8 mouse cellular contexts compared by ENCODE assay signal in the genomic region with DNA sequence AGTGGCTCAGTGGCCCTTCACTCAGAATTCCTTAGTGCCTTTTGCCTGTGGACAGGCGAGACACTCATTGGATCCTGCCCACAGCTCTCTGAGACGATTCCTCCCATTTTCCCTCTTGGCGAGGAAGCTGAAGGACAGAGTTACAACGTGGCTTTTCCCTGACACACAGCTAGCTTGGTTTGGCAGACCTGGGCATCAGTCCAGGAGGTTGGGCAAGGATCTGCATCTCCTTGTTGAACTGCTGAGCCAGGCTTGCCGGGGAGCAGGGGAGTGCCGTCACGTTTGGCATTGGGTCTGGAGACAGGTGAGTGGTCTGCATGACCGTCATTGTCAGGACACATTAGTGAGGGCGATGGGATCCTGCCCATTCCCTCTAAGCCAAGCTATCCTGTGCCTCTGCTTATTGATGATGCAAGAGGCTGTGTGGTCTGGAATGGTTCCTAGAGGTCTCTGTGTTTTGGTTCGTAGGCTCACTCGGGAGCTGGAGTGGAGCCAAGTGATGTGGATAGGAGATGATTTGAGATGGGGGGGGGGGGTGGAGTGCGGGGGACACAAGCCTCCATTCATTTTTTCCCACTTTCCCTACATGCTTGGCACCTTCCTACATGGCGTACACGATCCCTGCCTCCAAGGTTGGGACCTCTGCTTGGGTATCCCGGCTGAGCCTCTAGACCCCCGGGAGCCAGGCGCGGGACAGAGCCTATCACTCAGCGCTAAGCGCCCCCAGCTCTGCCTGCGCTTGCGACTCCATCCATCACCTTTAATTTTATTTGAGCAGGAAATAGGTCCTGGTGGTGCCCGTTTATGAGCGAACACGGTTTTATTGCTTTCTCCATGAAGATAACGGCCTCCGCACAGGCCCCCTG. TPM values are rescaled to one million over a fixed set of nuclear protein-coding genes. Genes with fewer than 3 reads are reported as not detected.
A peak's percentile ranks its signal among the peaks of the same experiment; 100 is the strongest.
DNase-seq lines count a peak whose midpoint lies in the region; ATAC-seq and TF ChIP-seq lines count a peak whose summit lies in the region.

No protein-coding gene starts in this region.

- no peak overlapping the region for H3K27ac ChIP-seq in hindbrain, embryonic 14.5 days
- no peak overlapping the region for H3K27ac ChIP-seq in hindbrain, embryonic 10.5 days
- no peak overlapping the region for H3K27ac ChIP-seq in stomach, embryonic 16.5 days (ENCODE audit: low read length)
- H3K27ac ChIP-seq in stomach, postnatal 0 days (replicated peaks), result no peak overlapping the region

- no peaks in the 10 kb centered on the region for H3K9me3 ChIP-seq in hindbrain, embryonic 14.5 days (ENCODE audit: control insufficient read depth, low read length)
- H3K9me3 ChIP-seq in hindbrain, embryonic 10.5 days, result no peaks in the 10 kb centered on the region
- no peaks in the 10 kb centered on the region for H3K9me3 ChIP-seq in stomach, embryonic 16.5 days (replicated peaks; ENCODE audit: control insufficient read depth, low read length)
- H3K9me3 ChIP-seq in stomach, postnatal 0 days (ENCODE audit: control insufficient read depth, low read length), result no peaks in the 10 kb centered on the region

- TF ChIP-seq EP300 in stomach, postnatal 0 days (optimal IDR thresholded peaks at IDR 0.05), result no peak

- 63% methylated on average over 27 of the region's 27 CpGs for WGBS in hindbrain, embryonic 14.5 days
- WGBS in hindbrain, embryonic 10.5 days, result 85% methylated on average over 27 of the region's 27 CpGs
- 61% methylated on average over 27 of the region's 27 CpGs for WGBS in stomach, embryonic 16.5 days
- 56% methylated on average over 27 of the region's 27 CpGs for WGBS in stomach, postnatal 0 days

- H3K36me3 ChIP-seq in hindbrain, embryonic 14.5 days (replicated peaks; ENCODE audit: control insufficient read depth, insufficient read depth), result no peaks in the 10 kb centered on the region
- H3K36me3 ChIP-seq in hindbrain, embryonic 10.5 days, result no peaks in the 10 kb centered on the region
- H3K36me3 ChIP-seq in stomach, embryonic 16.5 days (ENCODE audit: control insufficient read depth, insufficient read depth, low read length), result no peaks in the 10 kb centered on the region
- no peaks in the 10 kb centered on the region for H3K36me3 ChIP-seq in stomach, postnatal 0 days (ENCODE audit: control insufficient read depth, insufficient read depth, low read length)

- H3K4me2 ChIP-seq in hindbrain, embryonic 14.5 days (replicated peaks), result no peak overlapping the region
- 0 out of 2 replicates have a peak overlapping the region, but pooled peaks have one; percentile 5 for H3K4me2 ChIP-seq in stomach, embryonic 16.5 days (ENCODE audit: low read depth, low read length)
- no peak overlapping the region for H3K4me2 ChIP-seq in stomach, postnatal 0 days (replicated peaks; ENCODE audit: low read depth)

- H3K27me3 ChIP-seq in hindbrain, embryonic 14.5 days (ENCODE audit: control insufficient read depth, insufficient read depth, low read length), result no peaks in the 10 kb centered on the region
- no peaks in the 10 kb centered on the region for H3K27me3 ChIP-seq in hindbrain, embryonic 10.5 days (ENCODE audit: insufficient read depth, poor library complexity, severe bottlenecking)
- H3K27me3 ChIP-seq in stomach, embryonic 16.5 days (ENCODE audit: control insufficient read depth, insufficient read depth, low read length), result no peaks in the 10 kb centered on the region
- no peaks in the 10 kb centered on the region for H3K27me3 ChIP-seq in stomach, postnatal 0 days (ENCODE audit: control insufficient read depth, insufficient read depth, low read length)

- TF ChIP-seq CTCF in stomach, postnatal 0 days (IDR thresholded peaks at IDR 0.05; ENCODE audit: low read depth), result no peak

- no peak overlapping the region for H3K4me3 ChIP-seq in hindbrain, embryonic 14.5 days (replicated peaks; ENCODE audit: low read length)
- H3K4me3 ChIP-seq in hindbrain, embryonic 10.5 days, result no peak overlapping the region
- H3K4me3 ChIP-seq in stomach, embryonic 16.5 days (replicated peaks; ENCODE audit: low read length), result no peak overlapping the region
- H3K4me3 ChIP-seq in stomach, postnatal 0 days (ENCODE audit: low read depth, low read length), result no peak overlapping the region

- ATAC-seq in hindbrain, embryonic 14.5 days (ENCODE audit: low FRiP score), result peak; percentile 57; the same call in 1 of the 2 replicates
- ATAC-seq in stomach, embryonic 16.5 days (ENCODE audit: insufficient read depth, low FRiP score), result no peak
- no peak for ATAC-seq in stomach, postnatal 0 days (ENCODE audit: low FRiP score, low TSS enrichment)
- no peak for ATAC-seq in granulocyte monocyte progenitor cell, adult 5-6 weeks (replicated peaks; ENCODE audit: poor library complexity, severe bottlenecking)

- DNase-seq in hindbrain, embryonic 14.5 days (ENCODE audit: low spot score), result no peak
- no peak for DNase-seq in hindbrain, embryonic 10.5 days (ENCODE audit: low spot score)
- DNase-seq in stomach, postnatal 0 days (ENCODE audit: low spot score), result no peak
- DNase-seq in cerebellum, postnatal 36 days, result peak; percentile 37 to 45
- no peak for DNase-seq in spleen, adult 12 weeks (ENCODE audit: low spot score)
- DNase-seq in spleen, postnatal 14 days (ENCODE audit: low spot score in 2 of 2), result no peak

- peaks cover 9% of the 10 kb centered on the region; the same call in 1 of the 2 replicates for H3K4me1 ChIP-seq in hindbrain, embryonic 14.5 days (replicated peaks; ENCODE audit: control insufficient read depth, insufficient read depth, low read length)
- no peaks in the 10 kb centered on the region for H3K4me1 ChIP-seq in hindbrain, embryonic 10.5 days (replicated peaks)
- H3K4me1 ChIP-seq in stomach, embryonic 16.5 days (ENCODE audit: control insufficient read depth, insufficient read depth, low read length), result no peaks in the 10 kb centered on the region
- H3K4me1 ChIP-seq in stomach, postnatal 0 days (replicated peaks; ENCODE audit: control insufficient read depth, insufficient read depth), result no peaks in the 10 kb centered on the region

- H3K9ac ChIP-seq in hindbrain, embryonic 14.5 days, result no peak overlapping the region
- no peak overlapping the region for H3K9ac ChIP-seq in stomach, embryonic 16.5 days (ENCODE audit: low read length)
- H3K9ac ChIP-seq in stomach, postnatal 0 days (ENCODE audit: low read length), result no peak overlapping the region

RNA-seq across cellular contexts. Expression of gene Glp1r, which starts 9.5 kb away (rescaled TPM):
- 0.85 and 0.96 TPM in 2 replicates for polyA plus RNA-seq in hindbrain, embryonic 14.5 days (2014; fragmentation: Nextera tagmentation; extraction: Ambion mirVana)
- 0.05 and 0.09 TPM in 2 replicates for polyA plus RNA-seq in hindbrain, embryonic 10.5 days (2016; fragmentation: Nextera tagmentation; extraction: Ambion mirVana)
- polyA plus RNA-seq in stomach, embryonic 16.5 days (2015; fragmentation: Nextera tagmentation; extraction: Ambion mirVana), result 0.19 and 0.21 TPM in 2 replicates
- polyA plus RNA-seq in stomach, postnatal 0 days (2015; fragmentation: Nextera tagmentation; extraction: Ambion mirVana), result 0.13 and 0.18 TPM in 2 replicates
- total RNA-seq in granulocyte monocyte progenitor cell, adult 5-6 weeks (2014; fragmentation: Nextera tagmentation), result not detected in 2 replicates
- not detected in 2 replicates for total RNA-seq in granulocyte monocyte progenitor cell, adult 5-6 weeks (2017)

RNA-seq across cellular contexts. Expression of gene Umodl1, which starts 43.3 kb away (rescaled TPM):
- 0.17 TPM in 1 of 2 replicates, not detected in the other for polyA plus RNA-seq in hindbrain, embryonic 14.5 days (2014; fragmentation: Nextera tagmentation; extraction: Ambion mirVana)
- 0.08 and 0.20 TPM in 2 replicates for polyA plus RNA-seq in hindbrain, embryonic 10.5 days (2016; fragmentation: Nextera tagmentation; extraction: Ambion mirVana)
- polyA plus RNA-seq in stomach, embryonic 16.5 days (2015; fragmentation: Nextera tagmentation; extraction: Ambion mirVana), result not detected in 2 replicates
- not detected in 2 replicates for polyA plus RNA-seq in stomach, postnatal 0 days (2015; fragmentation: Nextera tagmentation; extraction: Ambion mirVana)
- total RNA-seq in granulocyte monocyte progenitor cell, adult 5-6 weeks (2014; fragmentation: Nextera tagmentation), result not detected in 2 replicates
- total RNA-seq in granulocyte monocyte progenitor cell, adult 5-6 weeks (2017), result not detected in 2 replicates

Comparison
In these comparisons a context has a peak if more than half of its experiments do, and no peak if none do; other contexts are left out.
1. DNase-seq: peak in cerebellum, postnatal 36 days (2 of 2); none in hindbrain, embryonic 14.5 days (single experiment), hindbrain, embryonic 10.5 days (single experiment), stomach, postnatal 0 days (single experiment), spleen, adult 12 weeks (single experiment) and spleen, postnatal 14 days (0 of 2).